Mouse (Mus musculus): ENCODE data around the gene Upp2. TPM values are rescaled to one million over a fixed set of nuclear protein-coding genes. Genes with fewer than 3 reads are reported as not detected.

Gene Upp2
- total RNA-seq, 1 experiment from 2014 or later, result 52.8 TPM

Other genes with a start within 250 kb of the Upp2 start
- gene Acvr1c, start 209.4 kb upstream of the Upp2 start, total RNA-seq (2021), result 34.1 and 38.2 TPM in 2 replicates
- gene Gm17409, start 97.2 kb upstream of the Upp2 start, total RNA-seq (2021), result not detected in 2 replicates
- 45.0 and 50.3 TPM in 2 replicates for gene Acvr1, start 141 bp upstream of the Upp2 start, total RNA-seq (2021)

All from adrenal gland, postnatal 14 days (tissue).